Mouse (Mus musculus): ENCODE measurements around the gene Bmp5. TPM values are rescaled to one million over a fixed set of nuclear protein-coding genes. Genes with fewer than 3 reads are reported as not detected.
"Not testable (repeated sequence)": the region's sequence is repeated elsewhere in the genome, so short reads cannot be mapped to it uniquely, and the experiment has no call there.

Bmp5 gene
- total RNA-seq (2021) = 1 to 10 TPM; 1.3 to 2.5 TPM
- long read RNA-seq, experiment 1 = 0 reads
- long read RNA-seq, experiment 2, partial matches to known transcripts = 0 of 1 reads
- long read RNA-seq, experiment 2, other reads (novel, unspliced or antisense) = 0 of 1 reads

GRCm38 (mm10) chr9:75775129-75775845 lies at the start of gene Bmp5:
Bmp5 (plus strand) TSS chr9:75775364.
- DNase-seq = no peak

- no peak for DNase-seq
Observed at GRCm38 (mm10) chr9:75760075-75760474, 15.1 kb upstream of the Bmp5 start.

- no peak for DNase-seq
Observed at GRCm38 (mm10) chr9:75761567-75761966, 13.6 kb upstream of the Bmp5 start.

DNA sequence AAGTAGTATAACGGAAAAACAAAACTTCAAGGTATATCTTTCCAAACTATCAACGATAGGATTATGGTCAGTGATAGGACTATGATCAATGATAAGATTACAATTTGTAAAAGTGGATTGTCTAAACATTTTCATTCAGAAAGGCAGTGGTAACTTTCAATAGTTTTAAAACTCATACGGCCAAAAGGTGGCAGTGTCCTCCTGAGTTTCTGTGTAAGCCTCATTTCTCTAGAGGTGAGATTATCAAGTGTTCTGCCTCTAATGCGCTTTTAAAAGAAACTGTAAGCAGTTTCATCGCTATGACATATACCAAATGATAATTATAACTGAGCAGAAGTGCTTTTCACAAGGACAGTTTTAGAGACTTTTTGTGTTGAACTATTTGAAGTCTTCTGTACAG lies 12.7 kb upstream of the Bmp5 start:
- no peak for DNase-seq

- no peak for DNase-seq
Observed at GRCm38 (mm10) chr9:75764792-75765191, 10.4 kb upstream of the Bmp5 start.

DNA sequence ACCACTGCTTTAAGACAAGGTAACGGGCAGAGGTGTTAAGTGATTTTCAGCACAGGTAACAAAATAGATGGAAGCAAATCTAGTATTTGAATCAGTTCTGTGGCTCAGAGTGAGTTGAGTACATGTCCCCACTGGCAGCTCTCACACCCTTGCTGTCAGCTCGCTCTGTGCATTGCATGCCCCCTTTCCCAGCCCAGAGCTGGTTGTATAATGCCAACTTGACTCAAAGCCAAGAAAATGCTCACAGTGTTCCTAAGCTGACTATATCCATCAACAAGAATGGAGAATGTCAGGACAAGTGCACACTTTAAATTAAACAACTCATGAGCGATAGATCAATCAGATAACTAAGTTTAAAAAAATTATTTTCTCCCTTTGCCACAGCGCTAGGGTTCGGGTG lies 8.6 kb upstream of the Bmp5 start:
- no peak for DNase-seq

DNA sequence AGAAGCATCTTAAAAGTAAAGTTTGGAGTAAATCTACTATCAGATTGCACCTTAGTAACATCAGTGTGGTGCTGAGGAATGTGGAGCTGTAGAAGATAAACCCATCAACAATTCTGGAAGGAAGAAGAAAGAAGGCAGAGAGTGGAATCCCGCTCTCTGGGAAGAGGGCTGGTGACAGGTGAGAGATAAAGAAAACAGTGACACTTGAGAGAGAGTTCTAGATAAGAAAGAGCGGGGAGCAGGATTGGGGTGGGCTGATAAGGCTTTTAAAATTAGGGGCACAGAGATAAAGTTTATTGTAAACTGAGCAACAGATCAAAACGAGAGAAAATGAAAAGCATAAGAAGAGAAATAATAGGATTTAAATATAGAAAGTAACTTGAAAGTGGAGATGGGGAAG lies 6.1 kb upstream of the Bmp5 start:
- DNase-seq = no peak

DNA sequence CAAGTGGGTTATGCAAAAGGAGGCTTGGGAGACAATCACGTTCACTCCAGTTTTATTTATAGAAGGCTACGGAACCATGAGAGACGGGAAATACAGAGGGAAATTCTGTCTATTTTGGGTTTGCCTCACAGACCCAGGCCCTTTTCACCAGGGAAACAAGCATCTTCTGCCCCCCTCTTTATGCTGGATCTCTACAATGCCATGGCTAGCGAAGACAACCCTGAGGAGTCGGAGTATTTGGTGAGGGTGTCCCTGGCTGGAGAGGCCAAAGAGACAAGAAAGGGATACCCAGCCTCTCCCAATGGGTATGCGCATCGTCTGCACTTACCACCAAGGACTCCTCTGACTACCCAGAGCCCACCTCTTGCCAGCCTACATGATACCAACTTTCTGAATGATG lies 989 bp downstream of the Bmp5 start:
- DNase-seq = no peak

GRCm38 (mm10) chr9:75778762-75779346 lies 3.7 kb downstream of the Bmp5 start:
- no peak for DNase-seq

- no peak for DNase-seq
Observed at GRCm38 (mm10) chr9:75780558-75781276, 5.6 kb downstream of the Bmp5 start.

GRCm38 (mm10) chr9:75781600-75781999 lies 6.4 kb downstream of the Bmp5 start:
- DNase-seq = no peak

- no peak for DNase-seq
Observed at GRCm38 (mm10) chr9:75783573-75783972, 8.4 kb downstream of the Bmp5 start.

DNA sequence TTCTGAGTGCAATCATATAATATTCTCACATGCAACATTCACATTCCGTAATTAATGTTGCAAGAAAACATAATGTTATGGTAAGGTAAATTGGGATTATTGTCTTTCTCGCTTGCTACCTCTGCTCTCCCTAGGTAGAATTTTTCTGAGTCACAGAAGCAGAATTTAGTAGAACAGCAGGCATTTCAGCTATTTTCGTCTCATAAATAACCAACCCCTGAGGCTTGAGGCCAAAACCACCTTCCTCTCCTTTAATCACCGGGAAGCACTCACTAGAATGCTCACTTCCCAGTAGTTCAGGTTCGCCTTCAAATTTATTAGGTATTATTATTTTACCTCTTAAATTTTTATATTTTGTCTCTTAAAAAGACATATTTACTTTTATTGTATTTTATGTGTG lies 10.8 kb downstream of the Bmp5 start:
- DNase-seq = no peak

GRCm38 (mm10) chr9:75787121-75787520 lies 12.0 kb downstream of the Bmp5 start:
- no peak for DNase-seq

- DNase-seq = no peak
Observed at GRCm38 (mm10) chr9:75789879-75790428, 14.8 kb downstream of the Bmp5 start.

DNA sequence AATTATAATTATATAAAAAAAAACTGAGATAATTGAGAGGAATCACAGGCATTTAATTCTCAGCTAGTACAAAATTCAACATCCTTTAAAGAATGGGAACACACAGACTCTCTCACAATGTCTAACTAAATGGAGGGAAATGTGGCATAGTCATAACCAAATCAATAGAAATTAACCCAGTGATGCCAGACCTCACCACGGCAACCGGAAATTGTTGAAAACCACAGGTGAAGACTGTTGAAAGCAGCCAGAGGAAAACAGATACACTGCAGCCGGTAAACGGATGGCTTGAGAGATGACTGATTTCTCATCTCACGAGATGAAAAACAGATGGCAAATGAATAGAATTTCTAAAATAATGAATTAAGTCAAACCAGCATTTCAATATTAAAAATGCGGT lies 29.8 kb downstream of the Bmp5 start:
- DNase-seq = no peak

- DNase-seq = not testable (repeated sequence)
Observed at GRCm38 (mm10) chr9:75808179-75808578, 33.0 kb downstream of the Bmp5 start.

- no peak for DNase-seq
Observed at GRCm38 (mm10) chr9:75808659-75809058, 33.5 kb downstream of the Bmp5 start.

DNA sequence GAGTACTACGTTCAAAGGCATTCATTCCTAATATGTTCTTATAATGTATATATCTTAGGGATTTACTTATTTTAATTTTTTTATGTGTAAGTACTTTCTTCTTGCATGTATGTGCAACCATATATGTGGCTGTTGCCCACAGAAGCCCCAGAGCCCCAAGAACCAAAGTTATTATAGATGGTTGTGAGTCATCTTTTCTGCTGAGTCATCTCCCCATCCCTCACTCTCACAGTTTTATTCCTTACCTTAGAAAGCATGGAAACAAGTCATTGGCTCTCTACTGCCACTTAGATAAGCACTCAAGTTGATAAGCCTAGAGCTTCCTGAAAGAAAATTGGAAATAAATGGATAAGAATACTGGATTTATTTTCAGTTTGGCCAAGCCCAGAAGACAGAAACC lies 40.0 kb downstream of the Bmp5 start:
- DNase-seq = no peak

DNA sequence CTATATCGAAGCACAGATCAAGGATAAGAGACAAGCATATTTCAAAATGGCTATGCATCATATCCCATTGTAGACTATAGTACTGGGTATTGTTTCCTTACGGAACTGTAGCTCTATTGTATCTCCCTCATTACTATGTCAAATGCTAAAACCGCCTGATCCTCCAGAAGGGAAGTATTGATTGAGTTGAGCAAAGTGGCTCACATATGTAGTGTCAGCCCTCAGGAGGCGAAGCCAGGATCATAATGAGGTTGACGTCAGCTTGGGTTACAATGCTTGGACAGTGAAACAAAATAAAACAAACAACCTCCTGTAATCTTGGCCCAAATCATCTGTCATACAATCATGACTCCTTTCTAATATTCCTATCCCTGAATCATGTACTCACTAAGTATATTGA lies 43.2 kb downstream of the Bmp5 start:
- DNase-seq = no peak

- no peak for DNase-seq
Observed at GRCm38 (mm10) chr9:75832468-75832867, 57.3 kb downstream of the Bmp5 start.

DNA sequence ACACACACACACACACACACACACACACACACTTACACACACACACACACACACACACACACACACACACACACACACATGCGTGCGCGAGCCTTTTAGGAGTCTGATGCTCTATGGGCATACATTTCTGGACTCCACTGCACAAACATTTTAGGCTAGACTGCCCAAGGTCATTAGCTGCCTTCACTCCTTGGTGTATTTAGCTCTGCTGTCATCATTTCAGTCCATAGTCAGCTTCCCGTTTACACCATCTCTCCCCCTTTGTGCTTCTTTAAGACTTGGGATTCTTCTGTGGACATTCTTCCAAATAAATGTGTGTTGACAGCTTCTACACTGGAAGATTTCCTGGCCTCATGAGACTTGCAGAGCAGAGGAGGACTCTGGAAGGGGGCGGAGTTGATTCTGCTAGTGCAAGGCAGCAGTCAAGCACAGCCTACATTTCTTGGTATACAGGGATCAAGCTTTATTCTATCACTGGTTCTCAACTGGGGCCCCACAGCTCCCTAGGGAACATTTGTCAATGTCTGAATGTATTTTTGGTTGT lies 58.1 kb downstream of the Bmp5 start:
- DNase-seq = no peak

- no peak for DNase-seq
Observed at GRCm38 (mm10) chr9:75839450-75839849, 64.3 kb downstream of the Bmp5 start.

All from gastrocnemius, postnatal 25 days (tissue).